Mouse (Mus musculus) stomach, postnatal 0 days (tissue): ENCODE results near the gene Siah3. TPM values are rescaled to one million over a fixed set of nuclear protein-coding genes. Genes with fewer than 3 reads are reported as not detected.

Source experiments
- ATAC-seq: fragments of 200-750 bp; cut with Nextera tagmentation; 2 replicates; pipeline ENCODE4 v1.8.0; 2017; ENCODE audit not compliant: low FRiP score, low TSS enrichment
- DNase-seq: peaks from one replicate; pipeline ENCODE4 v3.0.0-alpha.2; 2016; ENCODE audit warnings: low spot score
- H3K27ac ChIP-seq: fragments of 300-500 bp; sonication (generic); replicated peaks from 2 replicates; pipeline ENCODE4 v1.5.1; 2014; ENCODE audit warnings: mild to moderate bottlenecking, control low read depth
- H3K27me3 ChIP-seq: fragments of 300-500 bp; sonication (generic); 2 replicates; pipeline ENCODE4 v1.6.1; 2014; ENCODE audit warnings: low read length; ENCODE audit not compliant: control insufficient read depth, insufficient read depth
- H3K36me3 ChIP-seq: fragments of 300-500 bp; sonication (generic); 2 replicates; pipeline ENCODE4 v1.6.1; 2014; ENCODE audit warnings: low read length, mixed read lengths; ENCODE audit not compliant: control insufficient read depth, insufficient read depth
- H3K4me1 ChIP-seq: fragments of 300-500 bp; sonication (generic); replicated peaks from 2 replicates; pipeline ENCODE4 v1.6.1; 2014; ENCODE audit warnings: antibody characterized with exemption; ENCODE audit not compliant: control insufficient read depth, insufficient read depth
- H3K4me2 ChIP-seq: fragments of 300-500 bp; sonication (generic); replicated peaks from 2 replicates; pipeline ENCODE4 v1.6.1; 2014; ENCODE audit warnings: low read depth, mild to moderate bottlenecking, control low read depth, moderate library complexity
- H3K4me3 ChIP-seq: fragments of 300-500 bp; sonication (generic); 2 replicates; pipeline ENCODE4 v1.5.1; 2014; ENCODE audit warnings: low read depth, low read length, control low read depth
- H3K9ac ChIP-seq: fragments of 300-500 bp; sonication (generic); 2 replicates; pipeline ENCODE4 v1.6.1; 2014; ENCODE audit warnings: mild to moderate bottlenecking, low read length, control low read depth, mixed read lengths
- H3K9me3 ChIP-seq: fragments of 300-500 bp; sonication (generic); 2 replicates; pipeline ENCODE4 v1.6.1; 2016; ENCODE audit warnings: low read length; ENCODE audit not compliant: control insufficient read depth
- CTCF ChIP-seq: IDR thresholded peaks from 2 replicates; pipeline ENCODE4 v1.5.1; 2016; ENCODE audit warnings: antibody characterized with exemption, low read depth, mild to moderate bottlenecking, moderate library complexity
- EP300 ChIP-seq: optimal IDR thresholded peaks from 2 replicates; pipeline ENCODE3; 2016; ENCODE audit warnings: antibody characterized with exemption
- WGBS: fragments of 180-500 bp; shearing (Covaris S2); extraction: QIAGEN DNeasy Blood & Tissue Kit; methylation state at CpG from one replicate; pipeline ENCODE4 v1.1.7; 2014; 5-methylcytosine and 5-hydroxymethylcytosine counted together
- polyA plus RNA-seq: library from polyadenylated mRNA; unstranded; fragments of >200 nt; fragmentation: Nextera tagmentation; extraction: Ambion mirVana; gene quantifications from 2 replicates; pipeline ENCODE4 v1.2.1, GENCODE M21; 2015

The Siah3 gene
- polyA plus RNA-seq, 1 experiment from 2014 or later: not detected

DNA sequence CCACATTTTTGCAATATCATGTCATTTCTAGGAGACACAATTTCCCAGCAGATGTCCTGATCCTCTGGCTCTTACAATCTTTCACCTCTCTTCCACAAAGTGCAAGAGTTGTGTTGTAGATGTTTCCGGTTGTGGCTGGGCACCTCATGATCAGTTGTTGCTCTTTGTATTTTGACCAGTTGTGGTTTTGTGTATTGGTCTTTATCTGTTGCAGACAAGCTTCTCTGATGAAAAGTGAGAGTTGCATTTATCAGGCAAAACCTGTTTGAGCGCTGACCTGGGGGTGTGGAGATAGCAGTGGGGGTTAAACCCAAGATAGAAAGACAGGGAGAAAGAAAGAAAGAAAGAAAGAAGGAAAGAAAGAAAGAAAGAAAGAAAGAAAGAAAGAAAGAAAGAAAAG lies 68.9 kb downstream of the Siah3 start:
- DNase-seq (no peak), ATAC-seq (no peak)
- TF ChIP-seq EP300 (no peak), CTCF (no peak)
- WGBS: 89% methylated on average over 2 of the region's 2 CpGs
- Histone ChIP-seq H3K27me3 (no peaks in the 10 kb centered on the region), H3K36me3 (no peaks in the 10 kb centered on the region), H3K9me3 (no peaks in the 10 kb centered on the region), H3K27ac (no peak overlapping the region), H3K4me1 (no peaks in the 10 kb centered on the region; the same call in 1 of the 2 replicates), H3K4me2 (no peak overlapping the region), H3K9ac (no peak overlapping the region), H3K4me3 (no peak overlapping the region)

GRCm38 (mm10) chr14:75525376-75526145 lies 69.8 kb downstream of the Siah3 start:
- no peaks in the 10 kb centered on the region for H3K27me3 ChIP-seq
- no peak overlapping the region for H3K27ac ChIP-seq
- H3K9ac ChIP-seq: no peak overlapping the region
- no peak for DNase-seq
- no peaks in the 10 kb centered on the region; the same call in 1 of the 2 replicates for H3K4me1 ChIP-seq
- H3K4me3 ChIP-seq: no peak overlapping the region
- ATAC-seq: no peak
- TF ChIP-seq CTCF (no peak), EP300 (no peak)
- no peaks in the 10 kb centered on the region for H3K9me3 ChIP-seq
- no peaks in the 10 kb centered on the region for H3K36me3 ChIP-seq
- H3K4me2 ChIP-seq: no peak overlapping the region
- 88% methylated on average over 29 of the region's 29 CpGs for WGBS

DNA sequence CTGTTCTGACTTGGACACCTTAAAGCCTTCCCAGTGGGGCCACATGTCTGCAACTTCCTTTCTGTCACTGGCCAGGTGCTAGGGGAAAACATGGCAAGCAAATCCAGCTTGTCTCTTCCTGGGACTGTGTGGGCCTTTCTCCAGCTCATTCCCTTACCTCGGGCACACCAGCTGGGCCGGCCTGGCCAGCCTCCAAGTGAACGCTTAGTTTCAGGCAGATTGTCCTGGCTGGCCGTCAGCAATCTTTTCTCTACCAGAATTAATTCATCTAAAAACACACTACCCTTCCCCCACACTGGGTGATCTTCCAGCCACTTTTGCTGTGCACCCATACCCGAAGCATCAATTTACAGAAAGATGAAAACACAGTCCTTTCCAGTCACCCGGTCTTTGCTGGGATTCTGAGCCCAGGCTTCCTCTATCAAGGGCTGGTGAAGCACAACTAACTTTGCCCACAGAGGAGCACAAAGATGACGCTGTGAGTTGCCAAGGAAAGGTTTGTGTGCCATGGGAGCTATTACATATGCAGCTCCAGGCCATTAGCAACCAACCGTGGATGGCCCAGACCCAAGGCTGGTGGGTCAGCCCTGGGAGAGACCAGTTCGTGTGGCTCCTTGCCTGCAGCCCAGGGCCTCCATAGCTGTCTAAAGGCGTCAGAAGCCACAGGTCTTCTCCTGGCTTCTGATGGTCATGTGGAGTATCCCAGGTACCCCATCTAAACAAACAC lies 71.8 kb downstream of the Siah3 start:
- no peak overlapping the region for H3K9ac ChIP-seq
- no peak overlapping the region for H3K4me2 ChIP-seq
- WGBS: 47% methylated on average over 10 of the region's 10 CpGs
- no peak for TF ChIP-seq CTCF
- no peak for TF ChIP-seq EP300
- no peaks in the 10 kb centered on the region for H3K27me3 ChIP-seq
- DNase-seq: peak; percentile 36
- no peak; the same call in 1 of the 2 replicates for ATAC-seq
- H3K27ac ChIP-seq: no peak overlapping the region
- H3K9me3 ChIP-seq: no peaks in the 10 kb centered on the region
- H3K4me3 ChIP-seq: no peak overlapping the region
- no peaks in the 10 kb centered on the region; the same call in 1 of the 2 replicates for H3K4me1 ChIP-seq
- no peaks in the 10 kb centered on the region for H3K36me3 ChIP-seq

GRCm38 (mm10) chr14:75530815-75531353 lies 75.1 kb downstream of the Siah3 start:
- no peaks in the 10 kb centered on the region for H3K9me3 ChIP-seq
- no peaks in the 10 kb centered on the region for H3K27me3 ChIP-seq
- no peak for DNase-seq
- no peaks in the 10 kb centered on the region for H3K36me3 ChIP-seq
- H3K4me2 ChIP-seq: no peak overlapping the region
- no peak overlapping the region for H3K27ac ChIP-seq
- H3K4me1 ChIP-seq: no peaks in the 10 kb centered on the region; the same call in 1 of the 2 replicates
- 71% methylated on average over 7 of the region's 7 CpGs for WGBS
- TF ChIP-seq EP300 (no peak), CTCF (no peak)
- H3K4me3 ChIP-seq: no peak overlapping the region
- H3K9ac ChIP-seq: no peak overlapping the region
- no peak for ATAC-seq

DNA sequence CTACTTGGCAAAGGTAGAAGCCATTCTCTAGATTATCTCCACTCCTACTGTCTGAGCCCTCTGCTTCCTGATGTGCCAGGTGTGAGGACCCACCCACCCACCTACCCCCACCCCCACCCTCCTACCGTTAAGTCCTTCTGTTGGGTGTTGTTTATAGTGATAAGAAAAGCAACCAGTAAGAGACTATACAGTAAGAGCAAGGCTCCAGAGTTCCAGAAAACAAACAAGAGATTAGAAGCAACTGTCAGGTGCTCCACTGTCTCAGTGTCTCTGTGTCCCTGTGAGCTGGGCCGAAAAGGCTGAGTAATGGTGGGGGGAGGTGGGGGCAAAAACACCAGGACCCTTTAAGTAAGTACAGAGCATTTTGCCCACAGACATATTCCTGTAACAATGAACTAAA lies 83.4 kb downstream of the Siah3 start:
- no peaks in the 10 kb centered on the region for H3K27me3 ChIP-seq
- no peaks in the 10 kb centered on the region for H3K9me3 ChIP-seq
- no peak overlapping the region for H3K9ac ChIP-seq
- DNase-seq (no peak), ATAC-seq (no peak)
- no peak for TF ChIP-seq CTCF
- no peak for TF ChIP-seq EP300
- WGBS: 22% methylated on average over 2 of the region's 2 CpGs
- no peak overlapping the region for H3K4me2 ChIP-seq
- H3K36me3 ChIP-seq: no peaks in the 10 kb centered on the region
- H3K27ac ChIP-seq: no peak overlapping the region
- H3K4me3 ChIP-seq: no peak overlapping the region
- no peaks in the 10 kb centered on the region for H3K4me1 ChIP-seq
